Mouse (Mus musculus) testis, adult 2 months (tissue): Measurements from ENCODE around the gene 6030408B16Rik. TPM values are rescaled to one million over a fixed set of nuclear protein-coding genes. Genes with fewer than 3 reads are reported as not detected.
A peak's percentile ranks its signal among the peaks of the same experiment; 100 is the strongest.

Experiments
- H3K27ac ChIP-seq: fragments of 200-500 bp; 2 replicates; pipeline ENCODE4 v1.5.1; 2012; ENCODE audit warnings: low read depth, low read length; ENCODE audit not compliant: control insufficient read depth, insufficient read depth
- H3K27me3 ChIP-seq: fragments of 200-500 bp; 2 replicates; pipeline ENCODE4 v1.6.1; 2012; ENCODE audit warnings: mild to moderate bottlenecking, low read length, moderate library complexity; ENCODE audit not compliant: control insufficient read depth, insufficient read depth
- H3K36me3 ChIP-seq: fragments of 200-500 bp; 2 replicates; pipeline ENCODE4 v1.6.1; 2012; ENCODE audit warnings: mild to moderate bottlenecking, low read length; ENCODE audit not compliant: control insufficient read depth, insufficient read depth
- H3K4me1 ChIP-seq: fragments of 200-500 bp; 2 replicates; pipeline ENCODE4 v1.6.1; 2012; ENCODE audit warnings: low read length; ENCODE audit not compliant: control insufficient read depth, insufficient read depth
- H3K4me3 ChIP-seq: fragments of 200-500 bp; 2 replicates; pipeline ENCODE4 v1.5.1; 2012; ENCODE audit warnings: low read depth, mild to moderate bottlenecking, low read length, moderate library complexity, mixed read lengths; ENCODE audit not compliant: control insufficient read depth
- CTCF ChIP-seq: fragments of 200-500 bp; IDR thresholded peaks from 2 replicates; pipeline ENCODE4 v1.5.1; 2012; ENCODE audit warnings: low read depth, mild to moderate bottlenecking, inconsistent platforms, low read length, moderate library complexity; ENCODE audit not compliant: control insufficient read depth, insufficient read depth, insufficient replicate concordance
- POLR2A ChIP-seq: fragments of 200-500 bp; IDR thresholded peaks from 2 replicates; pipeline ENCODE4 v1.6.1; 2012; ENCODE audit warnings: low read depth, mild to moderate bottlenecking, inconsistent platforms, low read length, moderate library complexity; ENCODE audit not compliant: control insufficient read depth
- polyA plus RNA-seq: library from polyadenylated mRNA; depleted of rRNA; stranded (reverse); fragments of >200 nt; gene quantifications from 2 replicates; pipeline ENCODE4 v1.2.3, GENCODE M21; 2012

The 6030408B16Rik gene
- polyA plus RNA-seq, 1 experiment: 10.4 TPM

DNA sequence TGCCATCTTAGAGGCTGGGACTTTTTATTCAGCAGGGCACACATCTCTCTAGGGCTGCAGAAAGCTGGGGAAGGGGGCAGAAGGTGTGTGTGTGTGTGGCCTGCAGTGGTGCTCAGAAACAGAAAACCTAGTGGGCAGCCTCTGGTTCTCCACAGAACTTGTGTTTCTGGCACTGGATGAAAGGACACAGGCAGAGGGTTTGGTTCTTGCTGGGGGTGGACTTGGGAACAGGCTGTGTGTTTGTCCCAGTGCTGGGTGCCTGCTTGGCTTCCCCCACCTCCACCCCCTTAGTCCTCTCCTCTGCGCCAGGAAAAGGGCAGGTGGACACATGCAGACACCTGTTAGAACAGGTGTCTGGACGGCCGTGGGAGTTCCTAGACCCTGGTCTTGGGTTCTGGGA is 21.9 kb upstream of the 6030408B16Rik start:
- H3K27me3 ChIP-seq: no peaks in the 10 kb centered on the region
- no peak overlapping the region for H3K4me3 ChIP-seq
- H3K27ac ChIP-seq: no peak overlapping the region
- H3K4me1 ChIP-seq: peaks cover 16% of the 10 kb centered on the region
- TF ChIP-seq CTCF: no peak
- no peak for TF ChIP-seq POLR2A
- no peaks in the 10 kb centered on the region for H3K36me3 ChIP-seq

- Histone ChIP-seq H3K36me3 (no peaks in the 10 kb centered on the region), H3K27me3 (no peaks in the 10 kb centered on the region), H3K27ac (no peak overlapping the region), H3K4me3 (no peak overlapping the region), H3K4me1 (peaks cover 14% of the 10 kb centered on the region)
- TF ChIP-seq POLR2A (no peak), CTCF (no peak)
Measured at GRCm38 (mm10) chr15:101271513-101271912, 21.5 kb upstream of the 6030408B16Rik start.

DNA sequence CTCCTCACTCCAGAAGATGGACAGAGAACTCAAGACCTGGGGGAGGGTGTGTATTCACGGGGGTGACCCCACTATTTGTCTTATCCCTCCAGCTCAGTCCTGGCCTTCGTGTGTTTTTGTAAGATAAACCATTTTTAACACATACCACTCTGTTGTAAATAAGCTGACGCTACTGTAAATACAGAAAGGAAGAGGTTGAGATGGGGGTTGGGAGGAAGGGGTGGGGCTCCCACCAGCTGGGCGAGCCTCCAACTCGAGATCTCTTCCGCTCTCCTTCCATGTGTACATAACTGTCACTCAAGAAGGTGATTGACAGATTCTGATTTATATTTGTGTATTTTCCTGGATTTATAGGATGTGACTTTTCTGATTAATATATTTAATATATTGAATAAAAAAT is 18.6 kb upstream of the 6030408B16Rik start:
- Histone ChIP-seq H3K4me3 (no peak overlapping the region), H3K4me1 (peaks cover 4% of the 10 kb centered on the region)
- TF ChIP-seq POLR2A (no peak), CTCF (no peak)

DNA sequence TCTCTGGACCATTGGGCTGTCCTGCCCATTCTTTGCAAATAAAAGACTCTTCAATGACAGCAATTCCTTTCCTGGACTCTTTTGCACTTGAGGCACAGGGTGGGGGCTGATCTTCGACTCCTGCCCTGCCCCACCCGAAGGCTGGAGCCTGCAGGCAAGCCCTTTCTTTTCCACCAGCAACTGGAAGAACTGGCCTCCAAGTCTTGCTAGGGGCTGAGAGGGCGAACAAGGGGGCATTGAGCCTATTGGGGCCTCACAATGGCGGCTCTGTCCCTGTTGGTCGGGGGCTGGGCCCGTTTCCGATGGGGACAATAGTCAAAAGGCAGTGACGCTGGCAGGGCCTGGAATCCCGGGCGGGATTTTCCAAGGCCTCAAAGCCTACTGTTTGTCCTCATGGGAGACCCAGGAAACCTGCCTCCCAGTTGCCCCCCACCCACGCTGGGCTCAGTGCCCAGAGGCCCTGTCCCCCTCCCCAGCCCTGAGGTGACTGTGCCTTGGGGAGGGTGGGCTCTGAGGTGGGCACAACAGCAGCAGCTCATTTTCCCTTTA is 15.6 kb upstream of the 6030408B16Rik start:
- TF ChIP-seq POLR2A: no peak
- TF ChIP-seq CTCF: no peak
- Histone ChIP-seq H3K4me1 (peaks cover 4% of the 10 kb centered on the region; the same call in 1 of the 2 replicates), H3K27ac (no peak overlapping the region), H3K36me3 (no peaks in the 10 kb centered on the region), H3K4me3 (no peak overlapping the region), H3K27me3 (no peaks in the 10 kb centered on the region)

More for the DNA sequence above, 18.6 kb upstream of the 6030408B16Rik start:
- Histone ChIP-seq H3K27ac (no peak overlapping the region), H3K27me3 (no peaks in the 10 kb centered on the region), H3K36me3 (no peaks in the 10 kb centered on the region)

- TF ChIP-seq CTCF: no peak
- no peak for TF ChIP-seq POLR2A
- Histone ChIP-seq H3K4me3 (no peak overlapping the region), H3K4me1 (peaks cover 4% of the 10 kb centered on the region), H3K36me3 (no peaks in the 10 kb centered on the region), H3K27me3 (no peaks in the 10 kb centered on the region), H3K27ac (no peak overlapping the region)
Measured at GRCm38 (mm10) chr15:101278589-101278988, 14.4 kb upstream of the 6030408B16Rik start.

DNA sequence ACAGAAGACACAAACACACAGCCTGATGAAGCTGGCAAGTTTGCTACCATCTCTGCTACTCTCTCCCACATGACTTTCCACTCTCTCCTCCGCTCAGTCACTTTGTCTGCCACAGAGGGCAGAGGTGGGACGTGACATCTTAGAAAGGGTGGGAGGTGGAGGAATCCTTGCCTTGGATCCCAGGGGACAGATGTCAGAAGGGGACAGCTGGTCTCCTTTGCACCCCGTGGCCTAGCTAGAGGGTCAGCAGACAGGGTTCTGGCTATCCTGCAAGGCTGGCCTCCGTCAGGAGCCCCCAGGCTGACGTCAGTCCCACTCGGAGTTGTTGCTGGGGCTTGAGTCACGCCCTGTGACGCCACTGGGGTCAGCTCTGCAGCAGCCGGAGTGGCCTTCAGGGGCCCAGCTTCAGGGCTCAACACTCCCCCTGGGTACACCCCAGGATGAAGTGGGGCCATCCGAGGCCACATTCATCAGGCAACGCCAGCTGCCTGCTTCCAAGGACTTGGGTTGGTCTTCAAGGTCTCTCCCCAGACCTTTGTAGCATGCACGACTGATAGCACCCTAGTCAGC is 13.5 kb upstream of the 6030408B16Rik start:
- Histone ChIP-seq H3K27ac (peak overlapping the region; percentile 15; the same call in 1 of the 2 replicates), H3K27me3 (no peaks in the 10 kb centered on the region), H3K4me3 (no peak overlapping the region), H3K36me3 (no peaks in the 10 kb centered on the region), H3K4me1 (peaks cover 5% of the 10 kb centered on the region)
- TF ChIP-seq CTCF (no peak), POLR2A (no peak)

DNA sequence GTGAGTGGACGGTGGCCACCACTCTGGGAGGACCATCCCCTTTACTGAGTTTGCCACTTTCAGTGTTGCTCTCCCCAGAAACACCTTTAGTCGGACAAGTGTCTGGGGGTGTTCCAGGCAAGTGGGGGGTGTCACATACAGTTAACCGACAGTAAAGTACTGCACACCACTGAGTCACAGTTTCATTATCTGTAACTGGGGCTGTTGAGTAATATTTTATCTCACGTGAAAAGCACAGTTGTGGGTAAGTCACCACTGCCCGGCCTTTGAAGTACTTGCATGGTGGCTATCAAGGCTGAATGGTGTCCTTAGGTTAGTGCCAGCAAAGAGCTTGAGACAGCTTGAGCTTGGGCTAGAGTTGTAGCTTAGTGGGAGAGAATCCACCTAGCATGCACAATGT is 10.5 kb upstream of the 6030408B16Rik start:
- Histone ChIP-seq H3K4me1 (peaks cover 9% of the 10 kb centered on the region), H3K27ac (no peak overlapping the region), H3K4me3 (no peak overlapping the region), H3K36me3 (peaks cover 2% of the 10 kb centered on the region), H3K27me3 (no peaks in the 10 kb centered on the region)
- no peak for TF ChIP-seq POLR2A
- TF ChIP-seq CTCF: no peak

DNA sequence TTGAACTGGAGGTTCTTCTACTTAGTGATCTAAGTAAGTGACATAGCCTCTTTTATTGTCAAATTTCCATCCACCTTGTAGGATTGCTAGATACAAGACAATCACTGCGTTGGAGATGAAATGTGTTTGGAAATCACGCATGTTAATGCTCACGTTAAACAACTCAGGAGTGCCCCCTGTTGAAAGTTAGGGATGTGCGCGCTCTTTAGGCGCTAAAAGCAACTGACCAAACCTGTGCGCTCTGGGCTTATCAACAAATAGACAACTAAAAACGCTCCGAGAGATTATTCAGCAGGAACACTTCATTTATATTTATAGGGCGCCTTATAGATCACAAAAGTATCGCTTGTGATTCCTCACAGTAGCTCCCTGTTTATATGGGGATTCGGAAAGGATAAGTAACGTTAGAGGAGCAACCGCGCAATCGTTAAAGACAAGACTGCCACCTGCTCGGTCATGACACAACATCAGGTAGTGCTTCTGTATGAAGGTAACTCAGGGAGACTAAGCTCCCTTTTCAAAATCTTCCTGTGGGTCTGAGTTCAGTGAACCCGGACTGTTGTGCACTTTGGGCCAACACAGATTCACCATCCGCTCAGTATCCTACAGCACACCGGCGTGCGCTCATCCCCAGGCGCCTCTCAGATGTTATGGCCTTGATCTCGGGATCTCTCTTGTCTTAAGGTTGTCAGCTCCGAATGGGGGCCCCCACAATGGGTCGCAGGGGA is 9.7 kb upstream of the 6030408B16Rik start:
- Histone ChIP-seq H3K27me3 (no peaks in the 10 kb centered on the region), H3K4me3 (peak overlapping the region; percentile 95), H3K27ac (no peak overlapping the region), H3K4me1 (peaks cover 7% of the 10 kb centered on the region), H3K36me3 (peaks cover 2% of the 10 kb centered on the region)
- TF ChIP-seq POLR2A (no peak), CTCF (peak; percentile 12; the same call in 1 of the 2 replicates)
